Mouse (Mus musculus) neural tube, embryonic 13.5 days (tissue): ENCODE results near the gene Tedc1. TPM values are rescaled to one million over a fixed set of nuclear protein-coding genes. Genes with fewer than 3 reads are reported as not detected.

Experiments used
- ATAC-seq: fragments of 200-750 bp; cut with Nextera tagmentation; 2 replicates; pipeline ENCODE4 v1.8.0; 2017; ENCODE audit warnings: low read depth, mild to moderate bottlenecking, moderate TSS enrichment, moderate library complexity
- H3K27ac ChIP-seq: fragments of 300-500 bp; sonication (generic); replicated peaks from 2 replicates; pipeline ENCODE4 v1.5.1; 2015; ENCODE audit warnings: moderate library complexity, mild to moderate bottlenecking, inconsistent platforms
- H3K27me3 ChIP-seq: fragments of 300-500 bp; sonication (generic); 2 replicates; pipeline ENCODE4 v1.6.1; 2015; ENCODE audit warnings: mild to moderate bottlenecking, inconsistent platforms
- H3K36me3 ChIP-seq: fragments of 300-500 bp; sonication (generic); 2 replicates; pipeline ENCODE4 v1.6.1; 2015; ENCODE audit warnings: mild to moderate bottlenecking, inconsistent platforms
- H3K4me1 ChIP-seq: fragments of 300-500 bp; sonication (generic); replicated peaks from 2 replicates; pipeline ENCODE4 v1.6.1; 2015; ENCODE audit warnings: inconsistent platforms
- H3K4me2 ChIP-seq: fragments of 300-500 bp; sonication (generic); 2 replicates; pipeline ENCODE4 v1.6.1; 2015; ENCODE audit warnings: inconsistent platforms, mild to moderate bottlenecking, moderate library complexity
- H3K4me3 ChIP-seq: fragments of 300-500 bp; sonication (generic); 2 replicates; pipeline ENCODE4 v1.5.1; 2015; ENCODE audit warnings: mild to moderate bottlenecking, inconsistent platforms
- H3K9ac ChIP-seq: fragments of 300-500 bp; sonication (generic); 2 replicates; pipeline ENCODE4 v1.6.1; 2015; ENCODE audit warnings: moderate library complexity, mild to moderate bottlenecking, inconsistent platforms
- H3K9me3 ChIP-seq: fragments of 300-500 bp; sonication (generic); 2 replicates; pipeline ENCODE4 v1.6.1; 2016; ENCODE audit warnings: inconsistent platforms
- WGBS: fragments of 180-500 bp; shearing (Covaris S2); methylation state at CpG from one replicate; pipeline ENCODE4 v1.1.7; 2015; 5-methylcytosine and 5-hydroxymethylcytosine counted together
- polyA plus RNA-seq: library from polyadenylated mRNA; unstranded; fragments of >200 nt; fragmentation: Nextera tagmentation; extraction: Ambion mirVana; gene quantifications from 2 replicates; pipeline ENCODE4 v1.2.1, GENCODE M21; 2015

Gene Tedc1
- 17.1 and 18.7 TPM in 2 replicates for polyA plus RNA-seq

DNA sequence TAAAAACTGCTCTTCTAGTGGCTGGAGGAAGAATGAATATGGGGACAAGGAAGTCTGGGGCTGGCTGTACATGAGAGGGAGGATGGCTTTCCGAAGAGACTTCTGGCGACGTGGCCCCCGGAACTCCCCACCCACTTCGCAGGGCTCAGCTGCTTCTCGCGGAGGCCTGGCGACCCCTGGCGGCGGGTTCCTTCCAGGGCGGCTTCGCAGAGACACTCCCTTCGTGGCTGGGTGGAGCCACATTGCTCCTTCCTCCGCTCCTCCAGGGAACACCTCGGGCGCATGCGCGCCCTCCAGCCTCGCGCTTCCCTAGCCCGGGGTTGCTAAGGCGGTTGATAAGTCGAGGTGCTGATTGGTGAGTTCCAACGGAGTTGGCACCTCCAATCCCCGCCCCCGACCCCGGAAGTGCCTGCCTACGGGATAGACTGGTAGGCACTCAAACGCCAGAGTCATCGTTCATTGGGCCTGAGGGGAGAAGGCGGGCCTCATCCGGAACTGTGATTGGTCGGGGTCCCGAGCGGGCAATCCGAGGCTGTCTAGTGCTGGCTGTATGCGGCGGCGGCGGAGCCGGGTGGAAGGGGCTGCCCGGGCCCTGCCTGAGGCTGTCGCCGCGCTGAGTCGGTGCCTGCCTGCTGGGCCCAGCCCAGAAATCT is at the start of gene Tedc1:
Tedc1 (plus strand) TSS at position 535 of the 653 bp plus-strand sequence.
- under 1% methylated on average over 46 of the region's 46 CpGs for WGBS
- peak; percentile 98 for ATAC-seq
- peak within 1 kb of the TSS; percentile 59 for H3K4me3 ChIP-seq
- H3K4me1 ChIP-seq = peaks cover 36% of the 10 kb centered on the region
- peak within 1 kb of the TSS; percentile 65 for H3K9ac ChIP-seq
- peak within 1 kb of the TSS; percentile 88 for H3K4me2 ChIP-seq
- no peaks in the 10 kb centered on the region for H3K36me3 ChIP-seq
- no peaks in the 10 kb centered on the region for H3K9me3 ChIP-seq
- peaks cover 24% of the 10 kb centered on the region for H3K27me3 ChIP-seq
- H3K27ac ChIP-seq = peak within 1 kb of the TSS; percentile 64

DNA sequence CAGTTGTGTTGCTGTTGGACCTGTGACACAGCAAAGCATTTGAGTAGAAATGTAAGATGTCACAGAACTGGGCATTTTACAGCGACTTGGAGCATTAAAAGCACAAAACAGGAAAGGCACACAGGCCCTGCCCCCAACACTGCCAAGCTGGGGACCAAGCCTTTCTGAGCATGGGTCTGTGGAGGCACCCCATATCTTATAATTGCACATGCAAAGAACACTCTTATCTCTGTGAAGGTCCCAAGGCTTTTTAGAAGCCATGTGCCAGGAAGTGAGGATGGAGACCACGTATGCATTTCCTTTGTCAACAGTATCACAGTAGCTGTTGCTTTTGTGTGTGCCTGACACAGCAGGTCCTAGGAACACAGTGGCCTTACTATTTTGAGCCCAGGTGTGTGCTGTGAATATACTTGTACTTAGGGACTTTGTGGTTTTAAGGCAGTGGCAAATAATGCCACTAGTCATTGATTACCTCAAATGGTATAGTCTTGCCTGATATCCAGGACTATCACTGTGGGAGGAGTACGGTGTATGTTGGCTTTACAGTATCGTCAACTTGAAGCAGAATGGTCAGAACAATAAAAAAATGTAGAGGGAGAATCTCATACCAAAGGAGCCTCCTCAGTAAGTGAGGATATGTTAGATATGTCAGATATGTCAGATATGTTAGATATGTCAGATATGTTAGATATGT is 48.6 kb upstream of the Tedc1 start:
- Histone ChIP-seq H3K9ac (no peak overlapping the region), H3K4me1 (peaks cover 57% of the 10 kb centered on the region), H3K4me3 (no peak overlapping the region), H3K36me3 (peaks cover 6% of the 10 kb centered on the region; the same call in 1 of the 2 replicates), H3K9me3 (no peaks in the 10 kb centered on the region), H3K4me2 (no peak overlapping the region), H3K27ac (no peak overlapping the region), H3K27me3 (no peaks in the 10 kb centered on the region)
- no peak for ATAC-seq
- WGBS = 87% methylated on average over 4 of the region's 4 CpGs

GRCm38 (mm10) chr12:113108528-113109283 is 47.5 kb upstream of the Tedc1 start:
- no peaks in the 10 kb centered on the region for H3K27me3 ChIP-seq
- H3K4me1 ChIP-seq = peaks cover 45% of the 10 kb centered on the region
- H3K36me3 ChIP-seq = peaks cover 17% of the 10 kb centered on the region
- H3K27ac ChIP-seq = no peak overlapping the region
- no peak overlapping the region for H3K4me3 ChIP-seq
- no peak overlapping the region for H3K9ac ChIP-seq
- 87% methylated on average over 17 of the region's 17 CpGs for WGBS
- no peak for ATAC-seq
- H3K9me3 ChIP-seq = no peaks in the 10 kb centered on the region
- H3K4me2 ChIP-seq = no peak overlapping the region

- H3K4me2 ChIP-seq = no peak overlapping the region
- H3K27me3 ChIP-seq = no peaks in the 10 kb centered on the region
- no peaks in the 10 kb centered on the region for H3K9me3 ChIP-seq
- 87% methylated on average over 10 of the region's 10 CpGs for WGBS
- H3K9ac ChIP-seq = 0 out of 2 replicates have a peak overlapping the region, but pooled peaks have one; percentile 5
- peaks cover 28% of the 10 kb centered on the region for H3K36me3 ChIP-seq
- peaks cover 41% of the 10 kb centered on the region for H3K4me1 ChIP-seq
- H3K27ac ChIP-seq = no peak overlapping the region
- no peak overlapping the region for H3K4me3 ChIP-seq
- no peak for ATAC-seq
These were observed 46.4 kb upstream of the Tedc1 start for GRCm38 (mm10) chr12:113109801-113110200.

GRCm38 (mm10) chr12:113114141-113114540 is 42.1 kb upstream of the Tedc1 start:
- no peak overlapping the region for H3K27ac ChIP-seq
- H3K4me2 ChIP-seq = no peak overlapping the region
- peaks cover 20% of the 10 kb centered on the region for H3K4me1 ChIP-seq
- WGBS = 93% methylated on average over 4 of the region's 4 CpGs
- no peak overlapping the region for H3K4me3 ChIP-seq
- H3K27me3 ChIP-seq = no peaks in the 10 kb centered on the region
- no peaks in the 10 kb centered on the region for H3K9me3 ChIP-seq
- peaks cover 62% of the 10 kb centered on the region for H3K36me3 ChIP-seq
- no peak overlapping the region for H3K9ac ChIP-seq
- no peak for ATAC-seq

DNA sequence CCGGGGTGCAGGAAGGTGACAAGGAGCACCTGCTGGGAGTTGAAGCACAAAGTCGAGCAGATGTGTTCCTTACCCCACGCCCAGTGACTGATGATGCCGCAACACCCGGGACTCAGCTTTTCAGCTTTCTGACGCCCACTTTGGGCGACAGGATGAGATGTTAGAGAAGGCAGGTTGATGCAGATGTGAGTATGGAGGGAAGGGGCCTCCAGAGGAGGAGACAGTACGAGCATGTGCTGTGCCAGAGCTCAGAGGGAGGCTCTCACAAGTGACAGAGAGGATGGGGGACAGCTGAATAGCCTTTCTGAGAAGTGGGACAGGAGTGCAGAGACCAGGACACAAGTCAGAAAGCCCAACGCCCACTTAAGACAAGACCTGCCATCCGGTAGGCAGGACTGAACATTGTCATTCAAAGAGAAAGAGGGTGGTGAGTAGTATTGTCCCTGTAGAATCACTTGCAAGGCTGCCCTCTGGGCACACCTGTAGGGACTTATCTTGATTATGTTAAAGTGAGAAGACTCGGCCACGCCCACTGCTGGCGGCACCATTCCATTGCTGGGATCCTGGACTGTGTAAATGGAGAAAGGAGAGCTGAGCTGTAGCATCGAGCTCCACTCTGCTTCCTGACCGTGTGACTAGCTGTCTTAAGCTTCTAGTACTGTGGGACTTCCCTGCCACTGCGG is 41.2 kb upstream of the Tedc1 start:
- H3K9me3 ChIP-seq = no peaks in the 10 kb centered on the region
- H3K4me3 ChIP-seq = no peak overlapping the region
- peaks cover 12% of the 10 kb centered on the region; the same call in 1 of the 2 replicates for H3K4me1 ChIP-seq
- no peak overlapping the region for H3K4me2 ChIP-seq
- H3K36me3 ChIP-seq = peaks cover 63% of the 10 kb centered on the region
- H3K9ac ChIP-seq = no peak overlapping the region
- ATAC-seq = no peak
- WGBS = 88% methylated on average over 16 of the region's 16 CpGs
- no peaks in the 10 kb centered on the region for H3K27me3 ChIP-seq
- no peak overlapping the region for H3K27ac ChIP-seq

DNA sequence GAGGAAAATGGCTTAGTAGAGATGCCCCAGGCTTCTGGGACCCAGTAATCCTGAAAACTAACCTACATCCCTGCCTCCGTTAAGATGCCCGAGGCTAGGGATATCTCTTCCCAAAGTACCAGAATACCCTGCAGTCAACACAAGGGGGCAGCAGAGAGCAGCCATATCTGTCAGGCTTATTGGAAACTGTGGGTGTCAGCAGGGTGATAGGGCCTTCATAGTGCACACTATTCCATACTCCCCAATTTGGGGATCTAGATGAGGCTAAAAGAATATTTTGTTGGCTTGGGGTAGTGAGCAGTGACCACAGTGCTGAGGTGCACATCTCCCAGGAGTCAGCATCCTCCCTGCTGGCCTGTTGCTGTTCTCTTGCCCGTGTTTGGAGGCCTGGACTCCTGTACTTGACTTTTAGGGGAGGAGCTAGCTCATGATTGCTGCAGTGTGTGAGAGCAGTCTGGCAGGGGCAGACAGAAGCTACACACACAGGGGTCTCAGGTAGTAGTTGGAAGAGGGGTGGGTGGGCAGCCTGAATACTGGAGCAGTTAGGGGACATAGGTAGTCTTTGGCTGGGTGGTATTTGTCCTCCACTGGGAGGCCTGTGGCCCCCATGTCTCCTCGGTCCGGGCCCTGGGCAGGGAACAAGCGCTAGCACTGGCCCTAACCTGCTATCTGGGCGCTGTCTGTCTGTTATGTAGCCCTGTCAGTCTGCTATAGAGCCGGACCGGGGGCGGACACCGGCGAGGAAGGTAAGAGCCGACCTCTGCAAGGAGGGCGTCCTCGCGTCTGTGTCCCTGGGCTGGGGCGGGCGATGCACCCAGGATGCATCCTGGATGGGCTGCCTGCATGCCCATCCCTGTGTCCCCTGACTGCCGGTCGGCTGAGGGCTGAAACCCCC is 36.5 kb upstream of the Tedc1 start:
- WGBS = 87% methylated on average over 20 of the region's 20 CpGs
- H3K36me3 ChIP-seq = peaks cover 84% of the 10 kb centered on the region
- ATAC-seq = peak; percentile 76
- no peak overlapping the region for H3K9ac ChIP-seq
- H3K27me3 ChIP-seq = no peaks in the 10 kb centered on the region
- H3K27ac ChIP-seq = no peak overlapping the region
- H3K4me1 ChIP-seq = no peaks in the 10 kb centered on the region
- H3K4me3 ChIP-seq = no peak overlapping the region
- no peaks in the 10 kb centered on the region for H3K9me3 ChIP-seq
- no peak overlapping the region for H3K4me2 ChIP-seq

- no peak overlapping the region for H3K9ac ChIP-seq
- H3K27me3 ChIP-seq = no peaks in the 10 kb centered on the region
- no peak overlapping the region for H3K4me3 ChIP-seq
- no peak for ATAC-seq
- H3K4me1 ChIP-seq = no peaks in the 10 kb centered on the region
- WGBS = 90% methylated on average over 6 of the region's 6 CpGs
- no peak overlapping the region for H3K4me2 ChIP-seq
- peaks cover 98% of the 10 kb centered on the region for H3K36me3 ChIP-seq
- no peaks in the 10 kb centered on the region for H3K9me3 ChIP-seq
- H3K27ac ChIP-seq = no peak overlapping the region
These were observed 31.5 kb upstream of the Tedc1 start for GRCm38 (mm10) chr12:113124726-113125125.

DNA sequence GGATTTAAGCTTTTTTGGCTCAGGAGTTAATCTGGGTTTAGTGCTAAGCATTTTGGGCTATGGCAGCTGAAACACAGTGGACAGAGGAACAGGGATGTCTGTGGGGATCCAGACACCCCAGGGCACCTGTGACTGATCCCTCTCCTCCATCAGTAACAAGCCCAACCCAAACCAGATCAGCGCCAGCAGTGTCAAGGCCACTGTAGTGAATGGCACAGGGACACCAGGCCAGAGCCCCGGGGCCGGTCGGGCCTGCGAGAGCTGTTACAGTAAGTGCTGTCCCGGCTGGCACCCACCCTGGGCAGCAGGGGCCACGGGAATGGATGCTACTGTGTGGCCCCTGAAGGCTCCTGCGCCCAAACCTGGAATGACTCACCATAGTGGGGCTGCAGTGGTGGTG is 25.5 kb upstream of the Tedc1 start:
- Histone ChIP-seq H3K9me3 (no peaks in the 10 kb centered on the region), H3K27me3 (no peaks in the 10 kb centered on the region), H3K36me3 (peaks cover 100% of the 10 kb centered on the region), H3K4me2 (no peak overlapping the region), H3K4me3 (no peak overlapping the region), H3K27ac (no peak overlapping the region), H3K4me1 (no peaks in the 10 kb centered on the region), H3K9ac (no peak overlapping the region)
- ATAC-seq = no peak
- WGBS = 97% methylated on average over 8 of the region's 8 CpGs

- WGBS = 96% methylated on average over 14 of the region's 14 CpGs
- Histone ChIP-seq H3K27me3 (no peaks in the 10 kb centered on the region), H3K4me3 (no peak overlapping the region), H3K4me2 (no peak overlapping the region), H3K36me3 (peaks cover 100% of the 10 kb centered on the region), H3K9ac (no peak overlapping the region), H3K27ac (no peak overlapping the region), H3K4me1 (no peaks in the 10 kb centered on the region), H3K9me3 (no peaks in the 10 kb centered on the region)
- no peak for ATAC-seq
These were observed 24.6 kb upstream of the Tedc1 start for GRCm38 (mm10) chr12:113131601-113132000.

GRCm38 (mm10) chr12:113132567-113132966 is 23.7 kb upstream of the Tedc1 start:
- Histone ChIP-seq H3K27ac (no peak overlapping the region), H3K4me1 (no peaks in the 10 kb centered on the region), H3K36me3 (peaks cover 100% of the 10 kb centered on the region), H3K9me3 (no peaks in the 10 kb centered on the region), H3K4me3 (no peak overlapping the region), H3K4me2 (no peak overlapping the region), H3K9ac (no peak overlapping the region), H3K27me3 (no peaks in the 10 kb centered on the region)
- no peak for ATAC-seq
- WGBS = 83% methylated on average over 2 of the region's 2 CpGs
